Mouse (Mus musculus) A20 (cell line): ENCODE measurements around the gene Parp3.
A peak's percentile ranks its signal among the peaks of the same experiment; 100 is the strongest.

Experiments used
- DNase-seq: peaks from one replicate; pipeline ENCODE4 v3.0.0-alpha.2; 2011; ENCODE audit warnings: low read depth, low spot score

The Parp3 gene

GRCm38 (mm10) chr9:106475046-106475445 is 1.7 kb downstream of the Parp3 start:
- DNase-seq: peak; percentile 67

- peak; percentile 88 for DNase-seq
These were observed 2.3 kb downstream of the Parp3 start for GRCm38 (mm10) chr9:106474456-106474855.

- no peak for DNase-seq
These were observed 3.0 kb downstream of the Parp3 start for GRCm38 (mm10) chr9:106473753-106474105.

- no peak for DNase-seq
These were observed 3.5 kb downstream of the Parp3 start for GRCm38 (mm10) chr9:106473081-106473752.

- DNase-seq: no peak
These were observed 4.4 kb downstream of the Parp3 start for GRCm38 (mm10) chr9:106472321-106472720.

GRCm38 (mm10) chr9:106471892-106472291 is 4.9 kb downstream of the Parp3 start:
- no peak for DNase-seq

GRCm38 (mm10) chr9:106470991-106471750 is 5.6 kb downstream of the Parp3 start:
- DNase-seq: no peak

GRCm38 (mm10) chr9:106469776-106470175 is 7.0 kb downstream of the Parp3 start:
- DNase-seq: no peak

GRCm38 (mm10) chr9:106469317-106469716 is 7.4 kb downstream of the Parp3 start:
- DNase-seq: peak; percentile 57

GRCm38 (mm10) chr9:106467746-106468145 is 9.0 kb downstream of the Parp3 start:
- no peak for DNase-seq

- DNase-seq: no peak
These were observed 10.0 kb downstream of the Parp3 start for GRCm38 (mm10) chr9:106466721-106467120.

- no peak for DNase-seq
These were observed 11.1 kb downstream of the Parp3 start, which contains the start of gene Gpr62 for GRCm38 (mm10) chr9:106465571-106466200. Gene Gpr62, minus strand, starts transcription at chr9:106465938.

- DNase-seq: no peak
These were observed 11.8 kb downstream of the Parp3 start for GRCm38 (mm10) chr9:106464751-106465541.

GRCm38 (mm10) chr9:106463122-106464063 is 13.4 kb downstream of the Parp3 start:
- no peak for DNase-seq

- no peak for DNase-seq
These were observed 14.3 kb downstream of the Parp3 start for GRCm38 (mm10) chr9:106462430-106462800.

- no peak for DNase-seq
These were observed 14.9 kb downstream of the Parp3 start for GRCm38 (mm10) chr9:106461641-106462429.

GRCm38 (mm10) chr9:106461026-106461415 is 15.7 kb downstream of the Parp3 start:
- no peak for DNase-seq

GRCm38 (mm10) chr9:106460401-106461025 is 16.2 kb downstream of the Parp3 start:
- no peak for DNase-seq

GRCm38 (mm10) chr9:106459946-106460345 is 16.8 kb downstream of the Parp3 start:
- DNase-seq: no peak
